Mouse (Mus musculus): ENCODE results near the gene Apol6. TPM values are rescaled to one million over a fixed set of nuclear protein-coding genes. Genes with fewer than 3 reads are reported as not detected.
A peak's percentile ranks its signal among the peaks of the same experiment; 100 is the strongest.

Apol6 gene
- polyA plus RNA-seq, 1 experiment from 2014 or later = not detected

GRCm38 (mm10) chr15:77072556-77073163 lies 28.1 kb downstream of the Apol6 start:
- DNase-seq (ENCODE audit: low spot score, missing footprints) = peak; percentile 78
- 80% methylated on average over 4 of the region's 4 CpGs for WGBS
- H3K27ac ChIP-seq (ENCODE audit: low read depth, low read length) = no peak overlapping the region

GRCm38 (mm10) chr15:77076523-77076922 lies 32.0 kb downstream of the Apol6 start:
- H3K27me3 ChIP-seq (ENCODE audit: control insufficient read depth, insufficient read depth, low read length) = no peaks in the 10 kb centered on the region
- no peak overlapping the region for H3K27ac ChIP-seq (ENCODE audit: low read depth, low read length)
- no peaks in the 10 kb centered on the region for H3K4me1 ChIP-seq (ENCODE audit: control insufficient read depth, insufficient read depth, low read length)
- no peak overlapping the region for H3K9ac ChIP-seq (ENCODE audit: low read length)
- no peak overlapping the region for H3K4me3 ChIP-seq (ENCODE audit: low read depth, low read length)
- H3K4me2 ChIP-seq = no peak overlapping the region
- peaks cover 4% of the 10 kb centered on the region for H3K36me3 ChIP-seq (ENCODE audit: control insufficient read depth, insufficient read depth, low read length)
- H3K9me3 ChIP-seq (ENCODE audit: control insufficient read depth, low read length) = no peaks in the 10 kb centered on the region
- 84% methylated on average over 3 of the region's 3 CpGs for WGBS
- no peak for ATAC-seq (ENCODE audit: low FRiP score)
- peak; percentile 67 for DNase-seq (ENCODE audit: low spot score, missing footprints)

More at GRCm38 (mm10) chr15:77072556-77073163, 28.1 kb downstream of the Apol6 start:
- no peak for ATAC-seq (ENCODE audit: low FRiP score)
- H3K9ac ChIP-seq (ENCODE audit: low read length) = no peak overlapping the region
- no peak overlapping the region for H3K4me3 ChIP-seq (ENCODE audit: low read depth, low read length)
- no peaks in the 10 kb centered on the region for H3K27me3 ChIP-seq (ENCODE audit: control insufficient read depth, insufficient read depth, low read length)
- no peaks in the 10 kb centered on the region for H3K9me3 ChIP-seq (ENCODE audit: control insufficient read depth, low read length)
- H3K4me1 ChIP-seq (ENCODE audit: control insufficient read depth, insufficient read depth, low read length) = no peaks in the 10 kb centered on the region
- no peak overlapping the region for H3K4me2 ChIP-seq
- peaks cover 4% of the 10 kb centered on the region for H3K36me3 ChIP-seq (ENCODE audit: control insufficient read depth, insufficient read depth, low read length)

- Histone ChIP-seq H3K4me1 (ENCODE audit: control insufficient read depth, insufficient read depth, low read length) (no peaks in the 10 kb centered on the region), H3K27ac (ENCODE audit: low read depth, low read length) (no peak overlapping the region), H3K4me3 (ENCODE audit: low read depth, low read length) (no peak overlapping the region), H3K4me2 (no peak overlapping the region), H3K36me3 (ENCODE audit: control insufficient read depth, insufficient read depth, low read length) (peaks cover 4% of the 10 kb centered on the region), H3K27me3 (ENCODE audit: control insufficient read depth, insufficient read depth, low read length) (no peaks in the 10 kb centered on the region), H3K9me3 (ENCODE audit: control insufficient read depth, low read length) (no peaks in the 10 kb centered on the region), H3K9ac (ENCODE audit: low read length) (no peak overlapping the region)
- no peak for DNase-seq (ENCODE audit: low spot score, missing footprints)
- no peak for ATAC-seq (ENCODE audit: low FRiP score)
- WGBS = 93% methylated on average over 9 of the region's 9 CpGs
Measured at GRCm38 (mm10) chr15:77077906-77078305, 33.4 kb downstream of the Apol6 start.

DNA sequence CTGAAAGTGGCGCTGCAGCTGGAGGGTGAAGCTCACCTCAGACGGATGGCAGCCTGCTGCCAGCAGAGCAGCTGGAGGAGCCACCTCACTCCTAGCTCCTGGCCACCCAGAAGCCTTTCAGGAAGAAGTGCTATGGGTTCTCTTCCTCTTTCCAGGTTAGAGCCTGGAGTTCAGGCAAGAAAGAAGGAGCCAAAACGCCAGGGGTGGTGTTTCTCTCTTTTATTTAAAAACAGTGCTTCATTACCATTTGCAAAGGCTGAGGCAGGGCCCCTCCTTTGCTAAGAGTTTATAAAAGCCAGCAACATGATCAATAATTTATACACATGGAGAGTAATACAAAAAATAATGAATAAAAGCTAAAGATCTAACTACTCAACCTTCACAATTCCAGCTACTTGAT lies 34.3 kb downstream of the Apol6 start:
- no peak overlapping the region for H3K4me2 ChIP-seq
- no peaks in the 10 kb centered on the region for H3K4me1 ChIP-seq (ENCODE audit: control insufficient read depth, insufficient read depth, low read length)
- DNase-seq (ENCODE audit: low spot score, missing footprints) (no peak), ATAC-seq (ENCODE audit: low FRiP score) (no peak)
- no peaks in the 10 kb centered on the region for H3K27me3 ChIP-seq (ENCODE audit: control insufficient read depth, insufficient read depth, low read length)
- no peak overlapping the region for H3K9ac ChIP-seq (ENCODE audit: low read length)
- H3K4me3 ChIP-seq (ENCODE audit: low read depth, low read length) = no peak overlapping the region
- 59% methylated on average over 3 of the region's 3 CpGs for WGBS
- H3K9me3 ChIP-seq (ENCODE audit: control insufficient read depth, low read length) = no peaks in the 10 kb centered on the region
- no peak overlapping the region for H3K27ac ChIP-seq (ENCODE audit: low read depth, low read length)
- H3K36me3 ChIP-seq (ENCODE audit: control insufficient read depth, insufficient read depth, low read length) = peaks cover 4% of the 10 kb centered on the region

DNA sequence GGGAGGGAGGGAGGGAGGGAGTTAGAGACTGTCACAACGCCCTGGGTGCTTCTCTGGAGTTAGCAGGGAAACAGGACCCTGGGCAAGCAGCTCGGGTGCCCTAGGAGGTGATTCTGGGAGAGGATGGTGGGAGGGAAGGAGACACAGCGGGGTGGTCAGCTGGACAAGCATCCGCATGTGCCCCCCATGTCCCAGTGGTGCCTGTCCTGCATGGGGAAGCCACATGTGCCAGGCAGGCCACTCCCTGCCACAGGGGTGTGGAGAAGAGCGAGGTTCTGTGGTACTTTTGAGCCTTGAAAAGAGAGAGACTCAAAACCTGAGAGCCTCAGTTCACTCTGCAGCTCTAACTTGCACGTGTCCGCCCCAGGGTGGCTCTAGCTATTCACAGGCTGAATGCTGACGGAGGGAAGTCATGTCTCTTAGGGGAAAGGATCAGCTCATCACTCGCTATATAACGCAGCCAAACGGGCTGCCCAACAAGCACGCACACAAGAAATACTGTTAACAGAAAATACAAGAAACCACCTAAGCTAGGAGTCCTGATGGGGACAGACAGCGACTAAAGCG lies 34.8 kb downstream of the Apol6 start:
- H3K27me3 ChIP-seq (ENCODE audit: control insufficient read depth, insufficient read depth, low read length) = no peaks in the 10 kb centered on the region
- no peak overlapping the region for H3K4me3 ChIP-seq (ENCODE audit: low read depth, low read length)
- no peak for ATAC-seq (ENCODE audit: low FRiP score)
- WGBS = 57% methylated on average over 14 of the region's 14 CpGs
- H3K4me1 ChIP-seq (ENCODE audit: control insufficient read depth, insufficient read depth, low read length) = no peaks in the 10 kb centered on the region
- H3K9ac ChIP-seq (ENCODE audit: low read length) = no peak overlapping the region
- peaks cover 4% of the 10 kb centered on the region for H3K36me3 ChIP-seq (ENCODE audit: control insufficient read depth, insufficient read depth, low read length)
- H3K4me2 ChIP-seq = no peak overlapping the region
- DNase-seq (ENCODE audit: low spot score, missing footprints) = no peak
- H3K27ac ChIP-seq (ENCODE audit: low read depth, low read length) = no peak overlapping the region
- H3K9me3 ChIP-seq (ENCODE audit: control insufficient read depth, low read length) = no peaks in the 10 kb centered on the region

- 72% methylated on average over 11 of the region's 11 CpGs for WGBS
- no peak for ATAC-seq (ENCODE audit: low FRiP score)
- peaks cover 4% of the 10 kb centered on the region for H3K36me3 ChIP-seq (ENCODE audit: control insufficient read depth, insufficient read depth, low read length)
Measured at GRCm38 (mm10) chr15:77079890-77080361, 35.4 kb downstream of the Apol6 start.

DNA sequence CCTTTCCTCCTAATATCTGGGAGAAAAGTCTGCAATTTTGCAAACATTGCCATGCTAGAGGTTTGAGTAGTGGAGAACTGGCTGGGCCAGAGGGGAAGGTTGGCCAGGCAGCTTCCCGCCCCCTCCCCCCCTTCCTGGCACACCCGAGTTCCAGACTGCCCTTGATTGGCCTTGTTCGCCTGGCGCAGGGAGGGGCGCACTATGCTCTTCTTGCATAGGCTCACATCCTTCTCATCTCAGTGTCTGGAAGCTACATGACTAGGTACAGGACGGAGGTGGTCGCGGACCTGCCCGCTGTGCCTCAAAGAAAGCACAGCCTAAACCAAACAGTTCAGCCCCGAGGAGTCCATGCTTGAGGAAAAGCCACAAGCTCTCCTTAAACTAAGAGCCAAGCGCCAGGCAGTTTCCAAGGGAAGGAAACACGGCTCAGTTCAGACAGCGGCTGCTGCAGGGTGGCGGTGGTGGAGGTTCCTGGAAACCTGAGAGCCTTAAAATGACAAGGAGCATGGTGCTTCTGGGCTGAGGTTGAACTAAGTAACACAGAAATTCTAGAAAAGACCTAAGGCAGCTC lies 36.2 kb downstream of the Apol6 start:
- DNase-seq (ENCODE audit: low spot score, missing footprints) = no peak
- H3K27ac ChIP-seq (ENCODE audit: low read depth, low read length) = no peak overlapping the region
- H3K4me2 ChIP-seq = no peak overlapping the region
- no peak overlapping the region for H3K9ac ChIP-seq (ENCODE audit: low read length)
- H3K27me3 ChIP-seq (ENCODE audit: control insufficient read depth, insufficient read depth, low read length) = no peaks in the 10 kb centered on the region
- no peaks in the 10 kb centered on the region for H3K4me1 ChIP-seq (ENCODE audit: control insufficient read depth, insufficient read depth, low read length)
- H3K9me3 ChIP-seq (ENCODE audit: control insufficient read depth, low read length) = no peaks in the 10 kb centered on the region
- H3K36me3 ChIP-seq (ENCODE audit: control insufficient read depth, insufficient read depth, low read length) = peaks cover 4% of the 10 kb centered on the region
- no peak overlapping the region for H3K4me3 ChIP-seq (ENCODE audit: low read depth, low read length)
- WGBS = 85% methylated on average over 14 of the region's 14 CpGs
- no peak for ATAC-seq (ENCODE audit: low FRiP score)

More at GRCm38 (mm10) chr15:77079890-77080361, 35.4 kb downstream of the Apol6 start:
- H3K4me3 ChIP-seq (ENCODE audit: low read depth, low read length) = no peak overlapping the region
- H3K4me1 ChIP-seq (ENCODE audit: control insufficient read depth, insufficient read depth, low read length) = no peaks in the 10 kb centered on the region
- H3K27ac ChIP-seq (ENCODE audit: low read depth, low read length) = no peak overlapping the region
- no peak overlapping the region for H3K9ac ChIP-seq (ENCODE audit: low read length)
- H3K4me2 ChIP-seq = no peak overlapping the region
- DNase-seq (ENCODE audit: low spot score, missing footprints) = no peak
- no peaks in the 10 kb centered on the region for H3K9me3 ChIP-seq (ENCODE audit: control insufficient read depth, low read length)
- H3K27me3 ChIP-seq (ENCODE audit: control insufficient read depth, insufficient read depth, low read length) = no peaks in the 10 kb centered on the region

GRCm38 (mm10) chr15:77081454-77081853 lies 36.9 kb downstream of the Apol6 start:
- no peaks in the 10 kb centered on the region for H3K9me3 ChIP-seq (ENCODE audit: control insufficient read depth, low read length)
- WGBS = 84% methylated on average over 5 of the region's 5 CpGs
- DNase-seq (ENCODE audit: low spot score, missing footprints) (no peak), ATAC-seq (ENCODE audit: low FRiP score) (no peak)
- no peak overlapping the region for H3K9ac ChIP-seq (ENCODE audit: low read length)
- no peak overlapping the region for H3K27ac ChIP-seq (ENCODE audit: low read depth, low read length)
- H3K4me1 ChIP-seq (ENCODE audit: control insufficient read depth, insufficient read depth, low read length) = no peaks in the 10 kb centered on the region
- H3K27me3 ChIP-seq (ENCODE audit: control insufficient read depth, insufficient read depth, low read length) = no peaks in the 10 kb centered on the region
- no peak overlapping the region for H3K4me2 ChIP-seq
- peaks cover 4% of the 10 kb centered on the region for H3K36me3 ChIP-seq (ENCODE audit: control insufficient read depth, insufficient read depth, low read length)
- H3K4me3 ChIP-seq (ENCODE audit: low read depth, low read length) = no peak overlapping the region

DNA sequence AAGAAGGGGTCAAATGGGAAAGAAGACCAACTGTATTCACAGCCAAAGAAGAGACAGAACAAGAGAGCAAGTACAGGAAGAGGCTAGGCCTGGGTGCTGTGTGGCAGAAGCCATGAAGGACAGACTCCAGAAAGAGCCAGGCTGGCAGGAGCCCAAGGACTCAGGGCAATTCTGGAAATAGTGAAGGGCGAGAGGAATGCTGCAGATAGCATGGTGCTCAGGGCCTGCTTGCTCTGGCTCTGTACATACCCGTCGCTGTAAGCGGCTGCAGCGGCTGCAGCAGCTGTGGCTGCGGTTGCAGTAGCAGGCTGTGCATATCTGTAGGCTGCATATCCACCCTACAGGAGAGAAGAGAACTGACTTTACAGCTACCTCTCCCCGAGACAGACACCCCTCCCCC lies 41.3 kb downstream of the Apol6 start:
- ATAC-seq (ENCODE audit: low FRiP score) = no peak

More for the DNA sequence above, 41.3 kb downstream of the Apol6 start:
- WGBS = 93% methylated on average over 7 of the region's 7 CpGs
- H3K27me3 ChIP-seq (ENCODE audit: control insufficient read depth, insufficient read depth, low read length) = no peaks in the 10 kb centered on the region
- no peak for DNase-seq (ENCODE audit: low spot score, missing footprints)
- H3K36me3 ChIP-seq (ENCODE audit: control insufficient read depth, insufficient read depth, low read length) = no peaks in the 10 kb centered on the region; the same call in 1 of the 2 replicates
- no peak overlapping the region for H3K4me3 ChIP-seq (ENCODE audit: low read depth, low read length)
- no peak overlapping the region for H3K4me2 ChIP-seq
- H3K4me1 ChIP-seq (ENCODE audit: control insufficient read depth, insufficient read depth, low read length) = no peaks in the 10 kb centered on the region
- no peak overlapping the region for H3K27ac ChIP-seq (ENCODE audit: low read depth, low read length)
- no peaks in the 10 kb centered on the region for H3K9me3 ChIP-seq (ENCODE audit: control insufficient read depth, low read length)
- no peak overlapping the region for H3K9ac ChIP-seq (ENCODE audit: low read length)
